Mouse (Mus musculus): Measurements from ENCODE around the gene Calb2.

GRCm38 (mm10) chr8:110185538-110185937 is 17.5 kb upstream of the Calb2 start:
- TF ChIP-seq GATA1 (IDR thresholded peaks at IDR 0.05; ENCODE audit: low read length) (no peak), TAL1 (IDR thresholded peaks at IDR 0.05; ENCODE audit: low read length) (no peak)

Data from erythroblast, embryonic 14.5 days (primary cell).